Mouse (Mus musculus) bone marrow macrophage, adult 2 months (primary cell): ENCODE results near the gene Olfr800. TPM values are rescaled to one million over a fixed set of nuclear protein-coding genes. Genes with fewer than 3 reads are reported as not detected.

Source experiments
- H3K27ac ChIP-seq: 2 replicates; pipeline ENCODE4 v1.5.1; 2012; ENCODE audit warnings: low read depth, low read length; ENCODE audit not compliant: insufficient read depth
- H3K4me1 ChIP-seq: 2 replicates; pipeline ENCODE4 v1.6.1; 2012; ENCODE audit warnings: low read length; ENCODE audit not compliant: control insufficient read depth, insufficient read depth
- H3K4me3 ChIP-seq: 2 replicates; pipeline ENCODE4 v1.5.1; 2012; ENCODE audit warnings: mild to moderate bottlenecking, low read length, moderate library complexity; ENCODE audit not compliant: insufficient read depth
- CTCF ChIP-seq: IDR thresholded peaks from 2 replicates; pipeline ENCODE4 v1.5.1; 2012; ENCODE audit warnings: low read depth, mild to moderate bottlenecking, low read length, moderate library complexity
- POLR2A ChIP-seq: IDR thresholded peaks from 2 replicates; pipeline ENCODE4 v1.6.1; 2012; ENCODE audit warnings: mild to moderate bottlenecking, low read depth, low read length, borderline replicate concordance
- polyA plus RNA-seq: library from polyadenylated mRNA; stranded (reverse); fragments of >200 nt; gene quantifications from 2 replicates; pipeline ENCODE4 v1.2.4, GENCODE M21; 2012; ENCODE audit not compliant: missing spikeins, insufficient read depth, insufficient read length

Gene Olfr800
- polyA plus RNA-seq, 1 experiment, result not detected

- no peaks in the 10 kb centered on the region for H3K4me1 ChIP-seq
- H3K27ac ChIP-seq, result no peak within 1 kb of the TSS
- TF ChIP-seq POLR2A (no peak), CTCF (no peak)
- H3K4me3 ChIP-seq, result no peak within 1 kb of the TSS
Measured at GRCm38 (mm10) chr10:129702910-129703309, 45.4 kb downstream of the Olfr800 start, which contains the start of gene Olfr804. Gene Olfr804, plus strand, starts transcription at chr10:129703210.

Other genes starting within 250 kb of the Olfr800 start
- not detected in 2 replicates for gene Olfr786, start 230.4 kb upstream of the Olfr800 start, polyA plus RNA-seq
- not detected in 2 replicates for gene Olfr787, start 195.8 kb upstream of the Olfr800 start, polyA plus RNA-seq
- not detected in 2 replicates for gene Olfr788, start 186.7 kb upstream of the Olfr800 start, polyA plus RNA-seq
- not detected in 2 replicates for gene Olfr789, start 172.9 kb upstream of the Olfr800 start, polyA plus RNA-seq
- not detected in 2 replicates for gene Olfr790, start 159.2 kb upstream of the Olfr800 start, polyA plus RNA-seq
- not detected in 2 replicates for gene Olfr791, start 135.9 kb upstream of the Olfr800 start, polyA plus RNA-seq
- gene Olfr792, start 118.5 kb upstream of the Olfr800 start, polyA plus RNA-seq, result not detected in 2 replicates
- not detected in 2 replicates for gene Olfr794, start 90.0 kb upstream of the Olfr800 start, polyA plus RNA-seq
- gene Olfr796, start 45.1 kb upstream of the Olfr800 start, polyA plus RNA-seq, result 0.23 TPM in 1 of 2 replicates, not detected in the other
- gene Olfr798, start 29.8 kb upstream of the Olfr800 start, polyA plus RNA-seq, result not detected in 2 replicates
- gene Olfr799, start 20.2 kb upstream of the Olfr800 start, polyA plus RNA-seq, result not detected in 2 replicates
- gene Olfr801, start 16.2 kb downstream of the Olfr800 start, polyA plus RNA-seq, result not detected in 2 replicates
- not detected in 2 replicates for gene Olfr802, start 30.5 kb downstream of the Olfr800 start, polyA plus RNA-seq
- not detected in 2 replicates for gene Olfr803, start 36.6 kb downstream of the Olfr800 start, polyA plus RNA-seq
- gene Olfr804, start 45.5 kb downstream of the Olfr800 start, polyA plus RNA-seq, result 0.31 TPM in 1 of 2 replicates, not detected in the other
- not detected in 2 replicates for gene Olfr805, start 71.7 kb downstream of the Olfr800 start, polyA plus RNA-seq
- gene Olfr806, start 84.2 kb downstream of the Olfr800 start, polyA plus RNA-seq, result not detected in 2 replicates
- gene Olfr807, start 100.1 kb downstream of the Olfr800 start, polyA plus RNA-seq, result not detected in 2 replicates
- 0.17 TPM in 1 of 2 replicates, not detected in the other for gene Olfr808, start 107.8 kb downstream of the Olfr800 start, polyA plus RNA-seq
- gene Olfr809, start 116.9 kb downstream of the Olfr800 start, polyA plus RNA-seq, result not detected in 2 replicates
- not detected in 2 replicates for gene Olfr810, start 137.2 kb downstream of the Olfr800 start, polyA plus RNA-seq
- not detected in 2 replicates for gene Olfr811, start 146.7 kb downstream of the Olfr800 start, polyA plus RNA-seq
- not detected in 2 replicates for gene Olfr812, start 188.4 kb downstream of the Olfr800 start, polyA plus RNA-seq
- not detected in 2 replicates for gene Olfr813, start 197.7 kb downstream of the Olfr800 start, polyA plus RNA-seq
- gene Olfr814, start 222.2 kb downstream of the Olfr800 start, polyA plus RNA-seq, result 0.23 TPM in 1 of 2 replicates, not detected in the other
- gene Olfr815, start 248.2 kb downstream of the Olfr800 start, polyA plus RNA-seq, result not detected in 2 replicates